Mouse (Mus musculus): ENCODE results near the gene Pgm3. TPM values are rescaled to one million over a fixed set of nuclear protein-coding genes. Genes with fewer than 3 reads are reported as not detected.
"Not testable (repeated sequence)": the region's sequence is repeated elsewhere in the genome, so short reads cannot be mapped to it uniquely, and the experiment has no call there.

Gene Pgm3
- total RNA-seq (2015; ENCODE audit: low replicate concordance) (5.8 and 7.3 TPM in 2 replicates), total RNA-seq (2017; ENCODE audit: low replicate concordance) (1.8 and 2.7 TPM in 2 replicates)

GRCm38 (mm10) chr9:86571540-86572135 is at the start of gene Pgm3, which contains the start of gene Rwdd2a:
TSS of gene Pgm3 (minus strand) at chr9:86571842.
TSS of gene Rwdd2a (plus strand) at chr9:86571991.
- peak; percentile 97 for ATAC-seq (replicated peaks; ENCODE audit: low FRiP score, poor library complexity, severe bottlenecking)

- no peak for ATAC-seq (replicated peaks; ENCODE audit: low FRiP score, poor library complexity, severe bottlenecking)
These were observed 47.9 kb upstream of the Pgm3 start for GRCm38 (mm10) chr9:86619341-86620139.

- no peak for ATAC-seq (replicated peaks; ENCODE audit: low FRiP score, poor library complexity, severe bottlenecking)
These were observed 46.3 kb upstream of the Pgm3 start for GRCm38 (mm10) chr9:86617837-86618492.

- ATAC-seq (replicated peaks; ENCODE audit: low FRiP score, poor library complexity, severe bottlenecking), result no peak
These were observed 44.1 kb upstream of the Pgm3 start for GRCm38 (mm10) chr9:86615765-86616164.

- no peak for ATAC-seq (replicated peaks; ENCODE audit: low FRiP score, poor library complexity, severe bottlenecking)
These were observed 40.4 kb upstream of the Pgm3 start for GRCm38 (mm10) chr9:86612091-86612490.

GRCm38 (mm10) chr9:86605776-86606175 is 34.1 kb upstream of the Pgm3 start:
- ATAC-seq (replicated peaks; ENCODE audit: low FRiP score, poor library complexity, severe bottlenecking), result no peak

- ATAC-seq (replicated peaks; ENCODE audit: low FRiP score, poor library complexity, severe bottlenecking), result no peak
These were observed 28.2 kb upstream of the Pgm3 start for GRCm38 (mm10) chr9:86599723-86600303.

- not testable (repeated sequence) for ATAC-seq (replicated peaks; ENCODE audit: low FRiP score, poor library complexity, severe bottlenecking)
These were observed 25.3 kb upstream of the Pgm3 start for GRCm38 (mm10) chr9:86596983-86597382.

GRCm38 (mm10) chr9:86594357-86594767 is 22.7 kb upstream of the Pgm3 start:
- ATAC-seq (replicated peaks; ENCODE audit: low FRiP score, poor library complexity, severe bottlenecking), result not testable (repeated sequence)

- no peak for ATAC-seq (replicated peaks; ENCODE audit: low FRiP score, poor library complexity, severe bottlenecking)
These were observed 21.3 kb upstream of the Pgm3 start for GRCm38 (mm10) chr9:86592676-86593668.

GRCm38 (mm10) chr9:86587019-86587795 is 15.6 kb upstream of the Pgm3 start:
- ATAC-seq (replicated peaks; ENCODE audit: low FRiP score, poor library complexity, severe bottlenecking), result no peak

- peak; percentile 90 for ATAC-seq (replicated peaks; ENCODE audit: low FRiP score, poor library complexity, severe bottlenecking)
These were observed 12.1 kb upstream of the Pgm3 start for GRCm38 (mm10) chr9:86583740-86584139.

- ATAC-seq (replicated peaks; ENCODE audit: low FRiP score, poor library complexity, severe bottlenecking), result no peak
These were observed 8.0 kb upstream of the Pgm3 start for GRCm38 (mm10) chr9:86579657-86580056.

GRCm38 (mm10) chr9:86575178-86575577 is 3.5 kb upstream of the Pgm3 start:
- ATAC-seq (replicated peaks; ENCODE audit: low FRiP score, poor library complexity, severe bottlenecking), result no peak

GRCm38 (mm10) chr9:86573616-86574303 is 2.1 kb upstream of the Pgm3 start:
- ATAC-seq (replicated peaks; ENCODE audit: low FRiP score, poor library complexity, severe bottlenecking), result no peak

GRCm38 (mm10) chr9:86572636-86573291 is 1.1 kb upstream of the Pgm3 start:
- peak; percentile 69 for ATAC-seq (replicated peaks; ENCODE audit: low FRiP score, poor library complexity, severe bottlenecking)

- ATAC-seq (replicated peaks; ENCODE audit: low FRiP score, poor library complexity, severe bottlenecking), result peak; percentile 20; the same call in 1 of the 2 replicates
These were observed 554 bp upstream of the Pgm3 start for GRCm38 (mm10) chr9:86572196-86572595.
